Mouse (Mus musculus): ENCODE results near the gene Shisa8. TPM values are rescaled to one million over a fixed set of nuclear protein-coding genes. Genes with fewer than 3 reads are reported as not detected.

Gene Shisa8
- polyA plus RNA-seq, 2 experiments from 2014 or later = not detected

GRCm38 (mm10) chr15:82203090-82203489 lies 9.5 kb downstream of the Shisa8 start:
- ATAC-seq = no peak

GRCm38 (mm10) chr15:82202086-82202485 lies 10.5 kb downstream of the Shisa8 start:
- no peak for ATAC-seq

- no peak for ATAC-seq
Measured at GRCm38 (mm10) chr15:82199546-82199945, 13.1 kb downstream of the Shisa8 start.

GRCm38 (mm10) chr15:82198342-82198741 lies 14.3 kb downstream of the Shisa8 start:
- no peak for ATAC-seq

GRCm38 (mm10) chr15:82197937-82198336 lies 14.7 kb downstream of the Shisa8 start:
- no peak for ATAC-seq

GRCm38 (mm10) chr15:82197246-82197750 lies 15.3 kb downstream of the Shisa8 start:
- no peak for ATAC-seq

- ATAC-seq = no peak
Measured at GRCm38 (mm10) chr15:82196300-82196699, 16.3 kb downstream of the Shisa8 start.

- no peak for ATAC-seq
Measured at GRCm38 (mm10) chr15:82192617-82193016, 20.0 kb downstream of the Shisa8 start.

GRCm38 (mm10) chr15:82188481-82189240 lies 24.0 kb downstream of the Shisa8 start:
- no peak for ATAC-seq

GRCm38 (mm10) chr15:82187924-82188323 lies 24.7 kb downstream of the Shisa8 start:
- ATAC-seq = peak; percentile 40

GRCm38 (mm10) chr15:82187401-82187800 lies 25.2 kb downstream of the Shisa8 start:
- ATAC-seq = no peak

- peak; percentile 89 for ATAC-seq
Measured at GRCm38 (mm10) chr15:82186931-82187330, 25.7 kb downstream of the Shisa8 start.

- ATAC-seq = no peak
Measured at GRCm38 (mm10) chr15:82186131-82186530, 26.5 kb downstream of the Shisa8 start.

GRCm38 (mm10) chr15:82185062-82185783 lies 27.4 kb downstream of the Shisa8 start:
- no peak for ATAC-seq

- no peak for ATAC-seq
Measured at GRCm38 (mm10) chr15:82184656-82185055, 28.0 kb downstream of the Shisa8 start.

- no peak for ATAC-seq
Measured at GRCm38 (mm10) chr15:82184183-82184582, 28.4 kb downstream of the Shisa8 start.

- no peak for ATAC-seq
Measured at GRCm38 (mm10) chr15:82183596-82183995, 29.0 kb downstream of the Shisa8 start.

GRCm38 (mm10) chr15:82182311-82182710 lies 30.3 kb downstream of the Shisa8 start:
- ATAC-seq = no peak

- ATAC-seq = no peak
Measured at GRCm38 (mm10) chr15:82181131-82181530, 31.5 kb downstream of the Shisa8 start.

- ATAC-seq = no peak
Measured at GRCm38 (mm10) chr15:82177743-82178290, 34.8 kb downstream of the Shisa8 start.

GRCm38 (mm10) chr15:82175091-82175490 lies 37.5 kb downstream of the Shisa8 start:
- ATAC-seq = no peak

GRCm38 (mm10) chr15:82172648-82173047 lies 40.0 kb downstream of the Shisa8 start:
- no peak for ATAC-seq

Measured in CD4-positive, CD25-positive, alpha-beta regulatory T cell, adult 4 months (primary cell).